10 mouse cellular contexts compared by ENCODE assay signal in the genomic region with DNA sequence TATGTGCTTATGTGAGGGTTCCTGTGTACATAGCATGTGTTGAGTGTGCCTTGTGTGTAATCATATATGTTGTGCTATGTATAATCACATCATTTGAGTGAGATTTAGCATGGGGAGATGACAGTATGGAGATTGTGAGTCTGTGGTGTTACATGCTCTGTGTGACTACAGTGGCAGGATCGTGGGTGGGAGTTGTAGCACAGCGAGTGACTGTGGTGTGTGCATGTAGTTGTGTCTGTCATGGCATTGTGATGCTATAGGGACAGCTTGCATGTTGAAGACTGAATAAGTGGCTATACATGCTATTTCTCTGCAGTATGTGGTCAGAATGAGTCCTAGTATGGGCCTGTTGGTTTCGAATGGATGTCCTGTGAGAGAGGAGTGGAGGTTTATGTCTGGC. TPM values are rescaled to one million over a fixed set of nuclear protein-coding genes. Genes with fewer than 3 reads are reported as not detected.
A peak's percentile ranks its signal among the peaks of the same experiment; 100 is the strongest.
DNase-seq lines count a peak whose midpoint lies in the region; ATAC-seq lines count a peak whose summit lies in the region.
"Had no signal": no experiment of that assay in that cellular context is flagged by ENCODE, and none has a peak within 500 bp of the region (broad histone marks: within the 10 kb centered on the region; RNA-seq: fewer than 3 reads in every experiment).

No protein-coding gene starts in this region.

- H3K27ac ChIP-seq in limb, embryonic 13.5 days, result no peak overlapping the region
- no peak overlapping the region for H3K27ac ChIP-seq in limb, embryonic 10.5 days
- H3K27ac ChIP-seq in forebrain, embryonic 10.5 days, result no peak overlapping the region
- H3K27ac ChIP-seq in hindbrain, embryonic 16.5 days (ENCODE audit: low read depth, low read length), result no peak overlapping the region
- no peak overlapping the region for H3K27ac ChIP-seq in neural tube, embryonic 13.5 days (replicated peaks)

- DNase-seq in limb, embryonic 10.5 days (ENCODE audit: low spot score), result no peak
- DNase-seq in forebrain, embryonic 10.5 days (ENCODE audit: extremely low spot score, low spot score), result no peak
- DNase-seq in layer of hippocampus, adult 9-10 months (ENCODE audit: low spot score), result no peak
- no peak for DNase-seq in gastrocnemius, postnatal 4 days (ENCODE audit: low spot score in 2 of 2)

- no peaks in the 10 kb centered on the region for H3K9me3 ChIP-seq in limb, embryonic 13.5 days
- no peaks in the 10 kb centered on the region for H3K9me3 ChIP-seq in limb, embryonic 10.5 days (replicated peaks)
- no peaks in the 10 kb centered on the region for H3K9me3 ChIP-seq in forebrain, embryonic 10.5 days
- H3K9me3 ChIP-seq in hindbrain, embryonic 16.5 days (ENCODE audit: control insufficient read depth, low read length), result no peaks in the 10 kb centered on the region
- no peaks in the 10 kb centered on the region for H3K9me3 ChIP-seq in neural tube, embryonic 13.5 days
- H3K9me3 ChIP-seq: G1E had no signal

- peak overlapping the region; percentile 99; the same call in 1 of the 2 replicates for H3K4me2 ChIP-seq in limb, embryonic 13.5 days (replicated peaks)
- H3K4me2 ChIP-seq in hindbrain, embryonic 16.5 days (ENCODE audit: low read length), result peak overlapping the region; percentile 96
- H3K4me2 ChIP-seq in neural tube, embryonic 13.5 days, result peak overlapping the region; percentile 99

- 84% methylated on average over 3 of the region's 3 CpGs for WGBS in limb, embryonic 13.5 days
- 90% methylated on average over 3 of the region's 3 CpGs for WGBS in limb, embryonic 10.5 days
- WGBS in forebrain, embryonic 10.5 days, result 87% methylated on average over 3 of the region's 3 CpGs
- 85% methylated on average over 3 of the region's 3 CpGs for WGBS in hindbrain, embryonic 16.5 days
- WGBS in neural tube, embryonic 13.5 days, result 94% methylated on average over 3 of the region's 3 CpGs

- H3K4me1 ChIP-seq in limb, embryonic 13.5 days, result no peaks in the 10 kb centered on the region
- peaks cover 14% of the 10 kb centered on the region for H3K4me1 ChIP-seq in limb, embryonic 10.5 days
- peaks cover 43% of the 10 kb centered on the region for H3K4me1 ChIP-seq in forebrain, embryonic 10.5 days
- H3K4me1 ChIP-seq in hindbrain, embryonic 16.5 days (ENCODE audit: control insufficient read depth, insufficient read depth, low read depth, low read length), result peaks cover 13% of the 10 kb centered on the region
- peaks cover 42% of the 10 kb centered on the region for H3K4me1 ChIP-seq in neural tube, embryonic 13.5 days (replicated peaks)

- no peaks in the 10 kb centered on the region for H3K36me3 ChIP-seq in limb, embryonic 13.5 days
- H3K36me3 ChIP-seq in limb, embryonic 10.5 days, result no peaks in the 10 kb centered on the region
- H3K36me3 ChIP-seq in forebrain, embryonic 10.5 days (replicated peaks), result no peaks in the 10 kb centered on the region
- no peaks in the 10 kb centered on the region for H3K36me3 ChIP-seq in hindbrain, embryonic 16.5 days (ENCODE audit: control insufficient read depth, insufficient read depth, low read length)
- no peaks in the 10 kb centered on the region for H3K36me3 ChIP-seq in neural tube, embryonic 13.5 days
- H3K36me3 ChIP-seq: G1E had no signal

- H3K27me3 ChIP-seq in limb, embryonic 13.5 days, result peaks cover 56% of the 10 kb centered on the region
- H3K27me3 ChIP-seq in limb, embryonic 10.5 days (ENCODE audit: low read depth, poor library complexity, severe bottlenecking), result peaks cover 48% of the 10 kb centered on the region
- peaks cover 64% of the 10 kb centered on the region for H3K27me3 ChIP-seq in forebrain, embryonic 10.5 days (ENCODE audit: poor library complexity, severe bottlenecking)
- H3K27me3 ChIP-seq in hindbrain, embryonic 16.5 days (replicated peaks; ENCODE audit: control insufficient read depth, insufficient read depth, low read length), result no peaks in the 10 kb centered on the region
- peaks cover 25% of the 10 kb centered on the region for H3K27me3 ChIP-seq in neural tube, embryonic 13.5 days

- no peak for ATAC-seq in limb, embryonic 13.5 days (ENCODE audit: low FRiP score, low read depth)
- ATAC-seq in hindbrain, embryonic 16.5 days, result no peak
- no peak for ATAC-seq in neural tube, embryonic 13.5 days (ENCODE audit: low read depth)

- no peak overlapping the region for H3K9ac ChIP-seq in limb, embryonic 13.5 days
- H3K9ac ChIP-seq in hindbrain, embryonic 16.5 days (ENCODE audit: low read depth, low read length), result 0 out of 2 replicates have a peak overlapping the region, but pooled peaks have one; percentile 1
- H3K9ac ChIP-seq in neural tube, embryonic 13.5 days, result 0 out of 2 replicates have a peak overlapping the region, but pooled peaks have one; percentile 26

- no peak overlapping the region for H3K4me3 ChIP-seq in limb, embryonic 13.5 days
- H3K4me3 ChIP-seq in limb, embryonic 10.5 days, result no peak overlapping the region
- peak overlapping the region; percentile 55; the same call in 1 of the 2 replicates for H3K4me3 ChIP-seq in forebrain, embryonic 10.5 days
- peak overlapping the region; percentile 49; the same call in 1 of the 2 replicates for H3K4me3 ChIP-seq in hindbrain, embryonic 16.5 days (ENCODE audit: low read length)
- H3K4me3 ChIP-seq in neural tube, embryonic 13.5 days, result no peak overlapping the region; the same call in 1 of the 2 replicates

RNA-seq across cellular contexts. Expression of a gene that starts 31.2 kb away (rescaled TPM):
- polyA plus RNA-seq in limb, embryonic 13.5 days (2015; fragmentation: Nextera tagmentation; extraction: Ambion mirVana), result 4.6 and 10.4 TPM in 2 replicates
- 9.2 and 9.3 TPM in 2 replicates for polyA plus RNA-seq in limb, embryonic 10.5 days (2016; fragmentation: Nextera tagmentation; extraction: Ambion mirVana)
- 16.2 and 16.3 TPM in 2 replicates for polyA plus RNA-seq in forebrain, embryonic 10.5 days (2016; fragmentation: Nextera tagmentation; extraction: Ambion mirVana)
- polyA plus RNA-seq in hindbrain, embryonic 16.5 days (2015; fragmentation: Nextera tagmentation; extraction: Ambion mirVana), result 33.5 and 41.6 TPM in 2 replicates
- polyA plus RNA-seq in neural tube, embryonic 13.5 days (2015; fragmentation: Nextera tagmentation; extraction: Ambion mirVana), result 43.6 TPM in 2 replicates
- total RNA-seq in gastrocnemius, postnatal 4 days (2021), result 10 to 100 TPM; 60.7 to 61.2 TPM
- polyA plus RNA-seq: G1E had no signal

RNA-seq across cellular contexts. Expression of a gene that starts 42.0 kb away (rescaled TPM):
- polyA plus RNA-seq in limb, embryonic 13.5 days (2015; fragmentation: Nextera tagmentation; extraction: Ambion mirVana), result 3.2 and 8.0 TPM in 2 replicates
- 0.06 TPM in 1 of 2 replicates, not detected in the other for polyA plus RNA-seq in limb, embryonic 10.5 days (2016; fragmentation: Nextera tagmentation; extraction: Ambion mirVana)
- polyA plus RNA-seq in forebrain, embryonic 10.5 days (2016; fragmentation: Nextera tagmentation; extraction: Ambion mirVana), result not detected in 2 replicates
- 0.61 TPM in 1 of 2 replicates, not detected in the other for polyA plus RNA-seq in hindbrain, embryonic 16.5 days (2015; fragmentation: Nextera tagmentation; extraction: Ambion mirVana)
- not detected in 2 replicates for polyA plus RNA-seq in neural tube, embryonic 13.5 days (2015; fragmentation: Nextera tagmentation; extraction: Ambion mirVana)
- total RNA-seq in gastrocnemius, postnatal 4 days (2021), result not detected
- total RNA-seq: G1E; heart, postnatal 14 days had no signal
- polyA plus RNA-seq: testis, adult 2 months had no signal

Comparison
In these comparisons a context has a peak if more than half of its experiments do, and no peak if none do; other contexts are left out.
1. H3K4me3 ChIP-seq: peak in forebrain, embryonic 10.5 days (single experiment) and hindbrain, embryonic 16.5 days (single experiment); none in limb, embryonic 13.5 days (single experiment), limb, embryonic 10.5 days (single experiment) and neural tube, embryonic 13.5 days (single experiment).
2. Peak in every context shown above with its lines, with median percentiles within 50 percentile points of each other: H3K4me2 ChIP-seq.